Mouse (Mus musculus) CD4-positive helper T cell, adult 2 months (primary cell): ENCODE results near the gene 2310030G06Rik.

Experiments
- DNase-seq: peaks from one replicate; pipeline ENCODE4 v3.0.0-alpha.2; 2012; ENCODE audit warnings: low read depth, missing footprints, low spot score

Gene 2310030G06Rik

GRCm38 (mm10) chr9:50742744-50743143 is 3.6 kb downstream of the 2310030G06Rik start:
- no peak for DNase-seq

GRCm38 (mm10) chr9:50742261-50742660 is 4.1 kb downstream of the 2310030G06Rik start:
- DNase-seq = no peak

GRCm38 (mm10) chr9:50740867-50741784 is 5.2 kb downstream of the 2310030G06Rik start:
- no peak for DNase-seq

GRCm38 (mm10) chr9:50738914-50739870 is 7.1 kb downstream of the 2310030G06Rik start, which contains the start of gene Dixdc1:
Gene Dixdc1, minus strand, starts transcription at chr9:50739517.
- peak; percentile 85 for DNase-seq

- DNase-seq = peak; percentile 20
Observed at GRCm38 (mm10) chr9:50734989-50735388, 11.3 kb downstream of the 2310030G06Rik start.

- no peak for DNase-seq
Observed at GRCm38 (mm10) chr9:50732560-50732959, 13.8 kb downstream of the 2310030G06Rik start.

GRCm38 (mm10) chr9:50729600-50729999 is 16.7 kb downstream of the 2310030G06Rik start:
- no peak for DNase-seq

- DNase-seq = peak; percentile 25
Observed at GRCm38 (mm10) chr9:50727925-50728651, 18.2 kb downstream of the 2310030G06Rik start.

- DNase-seq = no peak
Observed at GRCm38 (mm10) chr9:50727171-50727924, 19.0 kb downstream of the 2310030G06Rik start.

- DNase-seq = no peak
Observed at GRCm38 (mm10) chr9:50725921-50726590, 20.3 kb downstream of the 2310030G06Rik start.

GRCm38 (mm10) chr9:50724661-50725330 is 21.5 kb downstream of the 2310030G06Rik start:
- DNase-seq = no peak

- no peak for DNase-seq
Observed at GRCm38 (mm10) chr9:50724147-50724546, 22.2 kb downstream of the 2310030G06Rik start.

GRCm38 (mm10) chr9:50723406-50723805 is 22.9 kb downstream of the 2310030G06Rik start:
- no peak for DNase-seq

GRCm38 (mm10) chr9:50722451-50722911 is 23.9 kb downstream of the 2310030G06Rik start:
- DNase-seq = no peak

GRCm38 (mm10) chr9:50721061-50721460 is 25.3 kb downstream of the 2310030G06Rik start:
- no peak for DNase-seq

- no peak for DNase-seq
Observed at GRCm38 (mm10) chr9:50718878-50719277, 27.5 kb downstream of the 2310030G06Rik start.

- DNase-seq = no peak
Observed at GRCm38 (mm10) chr9:50714188-50714587, 32.1 kb downstream of the 2310030G06Rik start.

- DNase-seq = no peak
Observed at GRCm38 (mm10) chr9:50711337-50711736, 35.0 kb downstream of the 2310030G06Rik start.

- no peak for DNase-seq
Observed at GRCm38 (mm10) chr9:50709108-50709507, 37.2 kb downstream of the 2310030G06Rik start.
